Mouse (Mus musculus) heart, adult 9 months (tissue): ENCODE data around the gene Tlcd2.

Experiments
- DNase-seq, 2 experiments: peaks; one replicate each; pipeline ENCODE4 v3.0.0; 2022; ENCODE audit warnings: low spot score in 2 of 2

Gene Tlcd2

DNA sequence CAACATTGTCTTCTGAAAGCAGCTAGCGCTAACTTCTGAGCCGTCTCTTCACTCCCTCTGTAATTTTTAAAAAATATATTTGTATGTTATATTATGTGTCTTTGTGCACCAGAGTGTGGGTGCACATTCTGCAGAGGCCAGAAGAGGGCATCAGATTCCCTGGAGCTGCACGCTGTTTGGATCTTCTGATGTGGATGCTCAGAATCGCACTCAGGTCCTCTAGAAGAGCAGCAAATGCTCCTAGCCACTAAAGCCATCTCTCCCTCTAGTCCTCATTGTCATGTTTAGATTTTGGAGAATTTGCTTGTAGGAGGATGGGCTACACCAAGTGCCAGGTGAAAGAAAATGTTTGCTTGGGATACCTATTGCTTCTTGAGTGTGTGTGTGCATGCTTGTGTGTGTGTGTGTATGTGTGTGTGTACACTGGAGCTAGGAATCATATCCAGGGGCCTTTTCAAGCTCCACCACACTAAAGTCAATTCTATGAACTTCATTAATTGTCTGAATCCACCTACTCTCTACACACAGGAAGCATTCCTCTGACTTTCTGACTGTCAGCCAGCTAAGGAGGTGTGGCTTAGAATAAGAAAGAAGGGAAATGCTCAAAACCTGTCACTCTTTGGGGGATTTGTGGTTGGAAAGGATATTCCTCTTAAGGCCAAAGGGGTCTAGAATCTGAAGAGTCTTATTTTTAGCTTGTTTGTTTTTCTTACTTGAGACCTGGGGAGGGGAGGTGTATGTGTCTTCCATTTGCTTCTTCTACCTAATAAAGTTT, 5.4 kb downstream of the Tlcd2 start:
- DNase-seq = no peak

DNA sequence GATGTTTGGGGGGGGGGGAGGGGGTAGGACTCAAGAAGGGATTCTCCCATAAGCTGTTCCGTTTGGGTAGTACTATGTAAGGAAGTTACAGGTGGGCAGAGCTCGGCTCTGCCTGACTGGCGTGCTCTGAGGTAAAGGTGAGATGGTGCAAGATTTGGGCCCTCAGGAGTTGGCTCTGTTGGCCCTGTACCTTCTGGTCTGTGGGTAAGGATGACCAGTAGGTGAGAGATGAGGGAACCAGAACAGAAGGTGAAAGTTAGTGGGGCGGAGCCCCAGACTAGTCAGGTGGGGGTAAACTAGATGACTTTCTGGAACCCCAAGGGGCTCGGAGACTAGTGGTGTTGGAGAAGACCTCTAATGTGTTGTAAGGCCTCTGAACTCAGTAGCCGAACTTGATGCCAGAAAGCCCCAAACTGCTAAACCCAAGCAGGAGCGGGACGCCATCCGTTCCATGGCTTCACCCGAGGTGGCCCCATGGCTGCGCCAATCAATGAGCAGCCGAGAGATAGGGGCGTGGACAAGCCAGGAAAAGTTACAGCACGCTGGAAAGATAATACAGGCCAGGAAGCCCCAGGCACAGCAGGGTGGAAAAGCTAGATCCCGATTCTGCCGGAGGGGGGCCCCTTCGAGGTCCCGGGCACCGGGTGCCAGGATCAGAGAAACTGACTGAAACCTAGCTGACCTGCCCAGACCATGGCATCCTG, 6.1 kb downstream of the Tlcd2 start:
- peak; percentile 83 for DNase-seq

DNA sequence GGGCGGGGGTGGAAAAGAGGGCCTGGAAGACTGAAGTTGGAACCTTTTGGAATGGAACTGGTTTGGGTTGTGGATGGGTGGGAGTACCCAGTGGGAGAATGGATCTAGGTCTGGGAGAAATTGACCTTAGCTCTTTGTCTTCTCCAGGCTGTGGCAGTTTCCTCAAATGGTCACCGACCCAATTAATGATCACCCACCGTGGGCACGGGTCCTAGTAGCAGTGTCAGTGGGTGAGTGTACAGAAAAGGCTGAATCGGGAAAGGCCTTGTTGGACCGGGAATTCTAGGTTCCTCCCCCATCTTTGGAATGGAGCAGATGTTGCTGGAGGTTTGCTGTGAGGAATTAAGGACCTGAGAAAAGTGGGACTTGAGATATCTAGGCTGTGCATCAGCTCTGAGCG, 6.9 kb downstream of the Tlcd2 start:
- DNase-seq = no peak

DNA sequence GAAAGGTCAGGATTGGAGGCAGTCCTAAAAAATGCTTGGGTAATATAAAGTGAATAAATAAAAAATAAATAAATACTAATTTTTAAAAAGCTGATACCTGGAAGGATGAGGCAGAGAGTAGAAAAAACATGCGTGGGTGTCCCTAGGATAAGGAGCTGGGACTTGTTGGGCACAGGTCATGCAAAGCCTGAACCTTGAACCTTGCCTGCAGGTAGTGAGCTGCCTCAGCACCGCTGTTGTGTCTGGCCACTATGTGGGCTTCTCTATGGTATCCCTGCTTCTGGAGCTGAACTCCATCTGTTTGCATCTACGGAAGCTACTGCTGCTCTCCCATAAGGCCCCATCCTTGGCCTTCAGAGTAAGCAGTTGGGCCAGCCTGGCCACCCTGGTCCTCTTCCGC, 7.7 kb downstream of the Tlcd2 start:
- no peak for DNase-seq

DNA sequence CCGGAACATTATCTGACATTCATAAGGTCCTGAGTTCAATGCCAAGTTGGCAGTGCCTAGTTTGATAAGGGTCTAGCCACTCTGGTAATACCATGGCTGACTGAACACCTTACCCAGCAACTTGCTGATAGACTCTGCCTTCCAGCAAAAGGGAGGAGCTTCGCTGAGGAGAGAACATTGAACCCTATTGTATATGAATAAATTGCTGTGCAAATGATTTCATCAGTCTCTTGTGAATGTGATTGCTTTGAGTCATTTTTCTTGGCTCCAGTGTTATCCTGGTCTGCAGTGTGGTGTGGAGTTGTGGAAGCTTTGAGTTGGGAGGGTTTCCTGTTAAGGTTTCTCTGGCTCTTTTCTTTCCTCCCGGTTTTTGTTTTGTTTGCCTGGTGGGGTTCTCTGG, 9.2 kb downstream of the Tlcd2 start:
- DNase-seq = no peak

DNA sequence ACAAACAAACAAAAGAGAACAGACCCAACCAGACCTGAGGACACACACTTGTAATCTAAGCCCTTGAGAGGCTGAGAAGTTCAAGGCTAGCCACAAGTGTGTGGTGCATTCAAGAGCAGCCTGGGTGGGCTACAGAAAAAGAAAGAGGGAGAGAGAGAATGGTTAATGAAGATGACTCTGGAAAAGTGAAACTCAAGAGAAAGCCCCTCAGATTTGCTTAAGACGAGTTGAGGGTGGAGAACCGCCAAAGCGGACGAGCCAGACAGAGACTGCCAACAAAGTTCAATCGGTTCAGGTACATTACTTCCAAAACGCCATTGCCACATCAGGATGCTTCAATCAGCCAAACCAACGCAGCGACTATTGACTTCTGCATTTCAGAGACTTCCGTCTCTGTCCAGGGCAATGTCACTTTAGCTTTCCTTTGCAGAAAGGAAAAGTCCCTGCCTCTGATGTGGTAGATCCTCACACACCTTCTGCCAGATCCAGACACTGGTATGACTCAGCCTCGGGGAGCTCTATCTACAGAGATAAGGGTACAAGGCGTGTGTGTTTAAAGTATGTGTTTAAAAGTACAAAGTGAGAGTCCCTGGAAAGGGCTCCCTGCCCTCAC, 11.1 kb downstream of the Tlcd2 start:
- no peak for DNase-seq

DNA sequence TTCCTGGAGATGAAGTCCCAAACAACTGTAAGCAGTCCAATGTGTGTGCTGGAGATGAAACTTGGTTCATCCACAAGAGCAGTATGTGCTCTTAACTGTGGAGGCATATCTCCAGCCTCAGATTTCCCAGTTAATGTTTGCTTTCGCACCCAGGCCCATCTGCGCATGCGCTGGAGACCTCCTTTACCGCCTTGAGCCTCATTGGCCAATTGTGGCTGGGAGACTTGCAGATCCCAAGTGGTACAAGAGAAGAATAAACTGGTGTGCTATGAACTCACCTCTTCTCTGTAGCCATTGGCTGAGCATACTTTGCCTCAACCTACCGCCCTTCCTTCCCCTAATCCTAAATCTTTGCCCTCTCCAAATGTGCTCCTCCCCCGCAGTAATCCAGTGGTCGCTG, 11.9 kb downstream of the Tlcd2 start:
- no peak for DNase-seq

DNA sequence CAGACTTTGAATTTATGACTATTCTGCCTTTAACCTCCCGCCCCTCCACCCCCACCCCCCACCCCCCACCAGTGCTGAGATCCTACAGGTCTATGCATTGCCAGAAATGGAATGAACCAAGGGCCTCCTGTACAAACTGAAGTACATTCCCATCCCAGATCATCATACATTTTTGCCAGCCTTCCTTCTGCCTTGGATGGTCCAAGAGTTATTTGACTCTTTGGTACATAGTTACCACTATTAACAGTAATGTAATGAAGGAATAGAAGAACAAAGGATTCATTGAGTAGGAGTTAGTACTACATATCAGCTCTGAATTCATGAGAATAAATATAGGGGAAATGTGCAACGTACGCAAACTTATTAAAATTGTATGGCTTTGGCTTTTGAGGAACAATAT, 24.7 kb downstream of the Tlcd2 start:
- no peak for DNase-seq

DNA sequence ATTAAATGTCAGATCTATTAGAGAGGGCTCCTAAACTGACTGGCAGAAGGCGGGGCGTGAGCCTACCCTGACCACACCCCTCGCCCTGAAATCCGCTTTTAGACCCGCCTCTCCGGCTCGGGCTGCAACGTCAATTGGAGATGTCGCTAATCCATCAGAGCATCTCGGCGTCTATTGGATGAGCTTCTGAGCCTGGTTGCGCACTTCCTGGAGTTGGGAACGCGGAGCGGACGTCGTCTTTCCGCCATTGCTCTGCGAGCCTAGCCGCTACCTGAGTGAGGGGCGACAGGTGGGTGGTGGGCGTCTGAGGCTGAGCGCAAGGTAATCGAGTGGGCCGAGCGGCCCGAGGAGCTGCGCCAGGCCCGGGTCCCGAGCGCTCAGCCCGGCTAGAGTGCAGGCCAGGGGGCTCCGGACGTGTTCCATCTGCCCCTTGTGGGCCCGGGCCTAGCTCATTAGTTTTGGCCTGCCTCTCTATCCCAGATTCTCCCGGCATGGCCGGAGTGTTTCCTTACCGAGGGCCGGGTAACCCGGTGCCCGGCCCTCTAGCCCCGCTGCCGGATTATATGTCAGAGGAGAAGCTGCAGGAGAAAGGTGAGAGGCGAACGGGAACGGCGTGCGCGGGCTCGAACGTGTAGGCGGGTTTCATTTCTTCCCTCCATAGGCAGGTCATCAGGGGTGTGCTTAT, 25.2 kb downstream of the Tlcd2 start, which contains the start of gene Prpf8:
Gene Prpf8, plus strand, starts transcription at position 216 of the 685 bp plus-strand sequence.
- peak; percentile 98 to 99 for DNase-seq

DNA sequence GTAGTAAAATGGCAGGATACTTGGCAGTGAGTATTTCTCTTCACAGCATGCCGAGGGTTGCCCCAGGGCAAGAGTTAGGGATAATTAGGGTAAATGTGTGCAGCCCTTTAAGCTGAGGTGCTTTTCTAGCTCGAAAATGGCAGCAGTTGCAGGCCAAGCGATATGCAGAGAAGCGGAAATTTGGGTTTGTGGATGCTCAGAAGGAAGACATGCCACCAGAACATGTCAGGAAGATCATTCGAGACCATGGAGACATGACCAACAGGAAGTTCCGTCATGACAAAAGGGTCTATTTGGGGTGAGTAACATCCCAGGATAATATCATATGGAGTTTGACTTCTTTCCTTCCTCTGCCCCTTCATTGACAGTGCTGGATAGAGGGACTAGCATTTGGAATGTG, 26.0 kb downstream of the Tlcd2 start:
- DNase-seq = no peak

DNA sequence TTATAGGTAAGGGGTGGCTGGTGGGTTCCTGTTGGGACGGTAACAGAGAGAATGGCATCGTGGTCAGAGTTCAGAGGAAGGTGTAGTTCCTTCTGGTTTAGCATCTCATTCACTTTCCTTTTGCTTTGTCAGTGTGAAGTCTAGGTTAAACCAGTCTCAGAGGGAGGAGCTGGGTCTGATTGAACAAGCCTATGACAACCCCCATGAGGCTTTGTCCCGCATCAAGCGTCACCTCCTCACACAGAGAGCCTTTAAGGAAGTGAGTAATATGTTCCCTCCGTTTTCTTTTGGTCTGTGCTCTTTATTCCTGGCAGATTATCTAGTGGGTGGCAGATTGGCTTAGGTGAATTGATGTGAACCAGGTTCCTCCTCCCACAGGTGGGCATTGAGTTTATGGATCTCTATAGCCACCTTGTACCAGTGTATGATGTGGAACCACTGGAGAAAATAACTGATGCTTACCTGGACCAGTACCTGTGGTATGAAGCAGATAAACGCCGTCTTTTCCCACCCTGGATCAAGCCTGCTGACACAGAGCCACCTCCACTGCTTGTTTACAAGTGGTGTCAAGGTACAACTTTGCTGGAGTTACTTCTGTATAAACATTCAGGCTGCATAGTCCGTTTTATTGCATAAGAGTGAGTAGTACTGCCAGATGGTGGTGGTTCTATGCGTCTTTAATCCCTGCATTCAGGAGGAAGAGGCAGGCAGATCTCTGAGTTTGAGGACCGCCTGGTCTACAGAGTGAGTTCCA, 33.0 kb downstream of the Tlcd2 start:
- DNase-seq = no peak

DNA sequence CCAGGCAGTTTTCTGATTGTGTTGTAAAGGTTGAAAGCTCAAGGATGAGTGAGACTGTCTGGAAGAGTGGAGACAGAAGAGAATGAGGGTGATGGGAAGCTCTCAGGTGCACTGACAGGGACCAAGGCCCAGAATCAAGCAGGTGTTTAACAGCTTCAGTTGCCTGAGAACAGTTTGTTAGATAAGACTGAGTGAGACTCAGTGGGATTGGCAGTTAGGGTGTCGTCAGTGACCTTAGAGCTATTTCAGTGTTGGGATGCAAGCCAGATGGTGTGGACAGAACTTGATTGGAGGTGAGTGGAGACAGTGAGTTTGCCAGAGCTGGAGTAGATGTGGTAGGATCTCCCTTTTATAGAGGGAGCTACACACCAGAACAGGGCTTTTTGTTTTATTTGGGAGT, 36.6 kb downstream of the Tlcd2 start:
- peak; percentile 40 to 54 for DNase-seq

DNA sequence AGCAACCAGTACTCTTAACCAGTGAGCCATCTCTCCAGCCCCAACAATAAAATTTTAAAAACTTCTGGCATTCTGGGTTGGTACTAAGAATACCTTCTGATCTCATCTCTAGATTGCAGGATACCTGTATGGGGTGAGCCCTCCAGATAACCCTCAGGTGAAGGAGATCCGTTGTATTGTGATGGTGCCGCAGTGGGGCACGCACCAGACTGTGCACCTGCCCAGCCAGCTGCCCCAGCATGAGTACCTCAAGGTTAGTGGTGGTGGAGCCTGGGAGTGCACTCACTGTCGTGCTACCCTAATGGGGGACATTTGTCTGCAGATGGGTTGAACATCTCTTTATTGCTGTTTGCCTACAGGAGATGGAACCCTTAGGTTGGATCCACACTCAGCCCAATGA, 46.6 kb downstream of the Tlcd2 start:
- DNase-seq = no peak

DNA sequence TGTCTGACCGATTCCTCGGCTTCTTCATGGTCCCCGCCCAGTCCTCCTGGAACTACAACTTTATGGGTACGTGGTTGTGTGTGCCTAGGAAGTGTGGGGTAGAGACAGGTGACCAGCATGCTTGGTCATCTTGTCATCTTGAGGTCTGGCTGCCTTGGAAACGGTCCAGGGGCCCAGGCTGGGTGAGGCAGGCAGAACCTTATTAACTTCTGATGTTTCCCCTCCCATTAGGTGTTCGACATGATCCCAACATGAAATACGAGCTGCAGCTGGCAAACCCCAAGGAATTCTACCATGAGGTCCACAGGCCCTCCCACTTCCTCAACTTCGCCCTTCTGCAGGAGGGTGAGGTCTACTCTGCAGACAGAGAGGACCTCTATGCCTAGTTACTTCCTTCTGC, 47.4 kb downstream of the Tlcd2 start:
- DNase-seq = peak; percentile 26 to 31

DNA sequence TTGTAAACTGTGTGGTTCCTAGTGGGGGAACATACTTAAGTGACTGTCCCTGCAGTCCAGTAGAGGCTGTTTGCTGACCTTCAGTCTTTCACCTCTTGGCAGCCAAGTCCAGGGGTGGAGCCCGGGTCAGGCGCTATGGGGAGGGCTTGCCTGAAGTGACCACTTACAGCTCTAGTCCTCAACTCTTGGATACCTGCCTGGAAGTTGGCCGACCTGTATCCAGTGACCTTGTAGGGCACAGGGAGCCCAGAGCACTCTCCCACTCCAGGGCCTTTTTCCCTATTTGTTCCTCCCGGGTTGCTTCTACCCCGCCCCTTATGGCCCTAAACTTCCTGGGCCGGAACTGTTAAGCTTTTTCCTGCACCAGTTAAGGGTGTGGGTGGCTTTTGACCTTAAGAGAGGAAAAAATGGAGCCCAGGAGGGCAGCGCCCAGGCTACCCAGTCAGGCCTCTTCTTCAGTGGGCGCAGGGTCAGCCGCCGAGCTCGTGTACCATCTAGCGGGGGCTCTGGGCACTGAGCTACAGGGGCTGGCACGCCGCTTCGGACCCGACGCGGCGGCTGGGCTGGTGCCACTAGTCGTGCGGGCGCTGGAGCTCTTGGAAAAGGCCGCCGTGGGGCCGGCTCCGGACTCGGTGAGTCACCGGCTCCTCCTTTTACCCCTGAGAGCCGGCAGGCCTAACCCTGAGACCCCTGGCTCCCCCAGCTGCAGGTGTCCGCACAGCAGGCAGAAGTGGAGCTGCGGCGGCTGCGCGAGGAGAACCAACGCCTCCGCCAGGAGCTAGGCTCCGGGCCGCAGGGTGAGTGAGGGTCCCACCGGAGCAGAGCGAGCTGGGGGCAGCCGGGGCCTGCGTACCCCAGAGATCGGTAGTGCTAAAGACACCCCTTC, 48.5 kb downstream of the Tlcd2 start, which contains the start of gene Rilp:
Gene Rilp, plus strand, starts transcription at position 354 of the 886 bp plus-strand sequence.
- peak; percentile 90 to 92 for DNase-seq

DNA sequence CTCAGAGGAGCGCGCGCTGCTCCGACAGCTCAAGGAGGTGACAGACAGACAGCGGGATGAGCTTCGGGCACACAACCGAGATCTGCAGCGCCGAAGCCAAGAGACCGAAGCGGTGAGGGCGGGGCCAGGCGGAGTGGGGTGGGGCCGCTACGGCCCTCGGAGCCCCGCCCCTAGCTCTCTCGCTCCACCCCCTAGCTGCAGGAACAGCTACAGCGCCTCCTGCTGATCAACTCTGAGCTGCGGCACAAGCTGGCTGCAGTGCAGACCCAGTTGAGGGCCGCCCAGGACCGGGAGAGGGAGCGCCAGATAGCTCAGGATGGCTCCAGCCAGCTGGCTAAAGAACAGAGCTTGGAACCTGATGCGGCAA, 49.1 kb downstream of the Tlcd2 start:
- peak; percentile 93 to 95 for DNase-seq

DNA sequence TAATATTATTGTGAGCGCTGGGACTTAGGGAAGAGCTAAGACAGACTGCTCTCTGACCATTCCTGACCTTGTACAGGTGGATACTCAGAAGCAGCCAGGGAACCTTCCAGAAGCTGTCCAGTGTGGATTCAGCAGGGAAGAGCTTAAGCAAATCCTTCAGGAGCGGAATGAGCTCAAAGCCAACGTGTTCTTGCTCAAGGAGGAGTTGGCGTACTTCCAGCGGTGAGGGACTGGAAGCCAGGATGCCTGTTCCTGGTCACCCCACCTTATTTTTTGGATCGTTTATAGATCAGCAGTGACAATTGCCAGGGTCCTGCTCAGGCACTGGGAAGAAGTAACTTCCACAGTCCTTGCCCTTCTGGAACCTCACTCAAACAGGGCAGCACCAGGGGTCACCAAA, 49.7 kb downstream of the Tlcd2 start:
- peak; percentile 42 to 61 for DNase-seq

DNA sequence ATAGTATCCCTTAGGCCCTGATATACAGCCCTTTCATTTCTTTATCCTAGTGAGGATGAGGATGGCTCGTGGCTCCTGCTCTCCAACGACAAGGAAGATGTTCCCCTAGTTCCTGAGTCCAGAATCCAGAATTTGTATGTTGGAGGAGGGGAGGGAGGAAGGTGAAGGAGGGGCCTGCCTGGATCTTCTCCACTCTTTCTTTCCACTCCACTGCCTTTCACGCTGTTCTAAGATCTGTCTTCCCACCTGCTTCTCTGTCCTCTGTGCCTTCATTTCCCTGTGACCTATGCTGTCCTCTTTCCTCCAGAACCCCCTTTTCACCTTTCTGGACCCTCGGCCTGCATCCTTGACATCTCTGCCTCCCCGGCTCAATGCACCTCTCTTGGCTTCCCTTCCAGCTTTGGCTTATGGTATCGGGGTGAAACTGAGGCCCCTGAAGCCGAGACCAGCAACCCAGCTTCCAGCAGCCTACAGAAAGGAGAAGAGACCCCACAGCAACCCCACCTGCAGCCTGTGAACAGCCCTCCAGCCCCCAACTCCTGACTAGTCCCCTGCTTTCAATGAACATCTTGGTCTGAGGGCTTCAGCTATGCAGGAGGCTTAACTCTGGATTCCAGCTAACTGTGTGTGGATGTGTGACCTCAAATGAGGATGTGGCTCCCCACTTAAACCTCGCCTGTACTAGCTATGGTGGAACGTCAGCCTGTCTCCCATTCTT, 50.9 kb downstream of the Tlcd2 start:
- no peak for DNase-seq

DNA sequence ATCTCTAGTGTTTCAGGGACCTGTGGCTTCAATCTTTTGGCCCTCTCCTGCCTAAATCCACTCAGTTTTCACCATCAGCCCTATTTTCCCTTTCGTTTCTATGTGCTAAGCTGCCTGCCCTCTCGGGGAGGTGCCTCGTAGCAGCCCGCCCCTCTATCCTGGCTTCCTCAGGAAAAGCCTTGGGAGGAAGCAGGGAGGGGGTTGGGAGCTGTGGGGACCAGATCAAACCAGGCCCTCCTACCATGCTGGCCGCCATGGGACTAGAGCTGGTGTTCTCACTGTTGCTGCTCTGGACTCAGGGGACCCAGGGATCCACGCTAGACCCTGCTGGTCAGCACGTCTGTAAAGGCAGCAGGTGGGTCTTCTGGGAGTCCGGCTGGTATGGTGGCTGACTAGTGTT, 51.8 kb downstream of the Tlcd2 start, which contains the start of gene Scarf1:
Gene Scarf1, plus strand, starts transcription at position 205 of the 400 bp plus-strand sequence.
- DNase-seq = peak; percentile 82 to 84

DNA sequence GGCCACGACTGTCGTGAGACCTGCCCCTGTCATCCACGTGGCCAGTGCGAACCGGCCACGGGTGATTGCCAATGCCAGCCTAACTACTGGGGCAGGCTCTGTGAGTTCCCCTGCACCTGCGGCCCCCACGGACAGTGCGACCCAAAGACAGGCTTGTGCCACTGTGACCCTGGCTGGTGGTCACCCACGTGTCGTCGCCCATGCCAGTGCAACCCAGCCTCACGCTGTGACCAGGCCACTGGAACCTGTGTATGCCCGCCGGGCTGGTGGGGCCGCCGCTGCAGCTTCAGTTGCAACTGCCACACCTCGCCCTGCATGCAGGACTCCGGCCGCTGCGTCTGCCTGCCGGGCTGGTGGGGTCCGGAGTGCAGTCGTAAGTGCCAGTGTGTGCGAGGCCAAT, 53.7 kb downstream of the Tlcd2 start:
- DNase-seq = no peak
